Mouse (Mus musculus): ENCODE data around the gene Cort. TPM values are rescaled to one million over a fixed set of nuclear protein-coding genes. Genes with fewer than 3 reads are reported as not detected.

The Cort gene
- polyA plus RNA-seq, 1 experiment = not detected

DNA sequence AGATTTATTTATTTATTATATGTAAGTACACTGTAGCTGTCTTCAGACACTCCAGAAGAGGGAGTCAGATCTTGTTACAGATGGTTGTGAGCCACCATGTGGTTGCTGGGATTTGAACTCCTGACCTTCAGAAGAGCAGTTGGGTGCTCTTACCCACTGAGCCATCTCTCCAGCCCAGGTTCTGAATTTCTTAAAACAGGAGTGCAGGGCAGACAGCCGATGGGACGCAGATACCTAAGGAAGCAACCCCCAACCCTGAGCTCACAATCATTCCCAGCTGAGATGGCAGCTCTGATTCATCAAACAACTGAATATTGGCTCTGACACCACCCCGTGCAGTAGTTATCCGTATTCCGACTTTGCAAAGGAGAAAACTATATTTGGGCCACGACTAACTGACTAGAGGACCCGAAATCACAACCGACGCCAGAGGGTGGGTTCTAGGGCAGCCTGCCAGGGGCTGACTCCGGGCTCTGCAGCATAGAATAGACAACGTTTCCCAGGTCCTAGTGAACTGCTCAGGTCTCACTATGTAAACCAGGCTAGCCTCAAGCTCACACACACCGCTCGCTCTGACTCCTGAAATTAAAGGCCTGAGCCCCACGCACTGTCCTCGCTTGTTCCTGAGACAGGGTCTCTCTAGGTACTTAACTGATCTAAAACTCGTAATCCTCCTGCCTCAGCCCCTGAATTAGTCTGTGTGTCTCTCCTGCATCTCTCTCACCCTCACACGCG is 9.7 kb upstream of the Cort start:
- no peaks in the 10 kb centered on the region for H3K36me3 ChIP-seq (ENCODE audit: control insufficient read depth, insufficient read depth, low read length)
- no peak overlapping the region for H3K27ac ChIP-seq (ENCODE audit: insufficient read depth, low read depth, low read length)
- H3K4me1 ChIP-seq (ENCODE audit: control insufficient read depth, insufficient read depth, low read length) = no peaks in the 10 kb centered on the region
- H3K4me3 ChIP-seq (ENCODE audit: insufficient read depth, low read depth, low read length) = no peak overlapping the region
- no peaks in the 10 kb centered on the region for H3K27me3 ChIP-seq (replicated peaks; ENCODE audit: control insufficient read depth, insufficient read depth, low read length)
- no peak for DNase-seq
- TF ChIP-seq CTCF (conservative IDR thresholded peaks at IDR 0.05; ENCODE audit: insufficient read depth, insufficient read length, low read depth, low read length) (no peak), POLR2A (IDR thresholded peaks at IDR 0.05; ENCODE audit: low read depth, low read length) (no peak)
- 75% methylated on average over 18 of the region's 18 CpGs for WGBS

DNA sequence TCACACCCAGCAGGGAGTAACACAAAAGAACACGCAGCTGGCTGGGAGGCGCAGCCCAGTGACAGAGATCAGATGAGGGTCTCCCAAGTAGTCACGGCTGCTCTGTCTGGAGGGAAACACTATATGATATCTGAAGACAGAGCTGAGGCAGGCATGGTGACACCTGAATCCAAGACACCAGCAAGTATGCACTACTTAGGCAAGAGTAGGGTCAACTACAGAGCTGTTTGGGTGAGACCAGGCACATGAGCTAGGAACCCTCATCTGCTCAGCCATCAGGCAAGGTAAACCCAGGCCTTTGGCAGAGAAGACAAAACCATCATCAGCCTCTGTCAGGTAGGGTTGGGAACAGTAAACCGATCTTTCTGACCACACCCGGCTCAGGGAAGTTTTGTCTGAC is 6.8 kb upstream of the Cort start:
- no peak for TF ChIP-seq POLR2A (IDR thresholded peaks at IDR 0.05; ENCODE audit: low read depth, low read length)
- TF ChIP-seq CTCF (conservative IDR thresholded peaks at IDR 0.05; ENCODE audit: insufficient read depth, insufficient read length, low read depth, low read length) = no peak
- WGBS = 90% methylated on average over 5 of the region's 5 CpGs
- Histone ChIP-seq H3K27me3 (replicated peaks; ENCODE audit: control insufficient read depth, insufficient read depth, low read length) (no peaks in the 10 kb centered on the region), H3K4me3 (ENCODE audit: insufficient read depth, low read depth, low read length) (no peak overlapping the region), H3K4me1 (ENCODE audit: control insufficient read depth, insufficient read depth, low read length) (no peaks in the 10 kb centered on the region), H3K27ac (ENCODE audit: insufficient read depth, low read depth, low read length) (no peak overlapping the region), H3K36me3 (ENCODE audit: control insufficient read depth, insufficient read depth, low read length) (no peaks in the 10 kb centered on the region)
- DNase-seq = no peak

DNA sequence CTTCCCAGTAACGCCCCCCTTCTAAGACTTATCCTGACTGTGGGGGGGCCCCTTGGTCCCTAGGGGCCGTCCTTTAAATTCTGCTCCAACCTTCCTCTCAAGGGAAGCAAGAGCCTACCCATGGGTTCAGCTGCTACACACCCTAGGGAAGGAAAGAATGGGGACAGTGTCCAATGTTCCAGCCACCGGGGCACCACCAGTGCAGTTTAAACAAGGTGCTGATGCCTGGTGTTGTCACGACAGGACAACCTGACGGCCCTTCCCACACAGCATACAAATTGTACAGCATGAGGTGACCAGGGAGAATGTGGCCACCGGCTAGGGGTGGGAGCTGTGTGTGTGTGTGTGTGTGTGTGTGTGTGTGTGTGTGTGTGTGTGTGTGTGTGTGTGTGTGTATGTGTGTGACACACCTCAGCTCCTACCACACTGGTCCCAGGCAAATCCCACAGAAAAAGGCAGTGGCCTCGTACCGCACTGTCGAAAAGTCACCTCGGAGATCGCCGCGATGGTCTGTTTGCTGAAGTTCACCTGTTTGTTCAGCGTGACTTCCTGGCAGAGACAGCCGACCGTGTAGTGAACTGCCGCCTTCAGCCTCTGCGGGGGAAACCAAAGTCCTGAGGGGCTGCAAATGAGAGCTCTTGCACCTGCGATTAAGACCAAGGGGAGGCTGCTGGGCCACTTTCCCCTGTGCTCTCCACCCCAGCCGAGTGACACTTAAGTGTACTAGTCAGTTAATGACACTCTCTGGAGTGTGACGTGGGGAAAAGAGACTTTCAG is 5.4 kb upstream of the Cort start:
- WGBS = 62% methylated on average over 21 of the region's 21 CpGs
- Histone ChIP-seq H3K4me3 (ENCODE audit: insufficient read depth, low read depth, low read length) (no peak overlapping the region), H3K27ac (ENCODE audit: insufficient read depth, low read depth, low read length) (no peak overlapping the region), H3K36me3 (ENCODE audit: control insufficient read depth, insufficient read depth, low read length) (no peaks in the 10 kb centered on the region), H3K27me3 (replicated peaks; ENCODE audit: control insufficient read depth, insufficient read depth, low read length) (no peaks in the 10 kb centered on the region), H3K4me1 (ENCODE audit: control insufficient read depth, insufficient read depth, low read length) (no peaks in the 10 kb centered on the region)
- no peak for TF ChIP-seq CTCF (conservative IDR thresholded peaks at IDR 0.05; ENCODE audit: insufficient read depth, insufficient read length, low read depth, low read length)
- DNase-seq = no peak

DNA sequence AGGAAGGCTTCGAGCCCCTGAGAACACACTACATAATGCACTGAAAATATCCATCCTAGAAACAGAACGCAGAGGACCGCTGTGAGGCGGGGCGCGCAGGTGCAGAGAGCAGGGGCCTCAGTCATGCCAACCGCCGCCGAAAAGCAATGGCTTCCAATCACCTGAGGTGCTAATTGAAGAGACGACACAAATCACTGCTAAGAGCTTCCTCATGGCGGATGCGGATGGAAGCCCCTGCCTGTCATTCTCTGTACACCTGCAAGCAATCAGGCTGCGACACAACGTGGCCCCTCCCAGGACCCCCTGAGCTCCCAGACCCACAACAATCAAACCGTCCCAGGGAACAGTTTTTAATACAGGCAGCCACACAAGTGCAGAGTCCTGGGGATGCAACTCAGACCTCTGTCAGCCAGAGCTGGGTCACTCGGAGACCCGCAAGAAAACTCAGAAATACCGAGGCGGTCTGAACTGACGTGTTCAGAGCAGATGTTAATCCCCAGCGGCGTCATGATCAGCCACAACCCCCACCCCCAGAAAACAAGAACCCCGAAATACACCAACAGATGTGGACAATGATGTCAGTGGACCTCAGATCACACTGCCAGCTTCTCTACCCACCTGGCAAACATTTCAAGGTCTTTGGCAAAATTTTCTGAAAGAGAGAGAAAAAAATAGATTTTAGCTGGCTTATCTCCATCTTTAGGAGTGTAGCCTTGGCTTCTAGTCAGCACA is 4.6 kb upstream of the Cort start:
- Histone ChIP-seq H3K4me1 (ENCODE audit: control insufficient read depth, insufficient read depth, low read length) (no peaks in the 10 kb centered on the region), H3K36me3 (ENCODE audit: control insufficient read depth, insufficient read depth, low read length) (no peaks in the 10 kb centered on the region), H3K27ac (ENCODE audit: insufficient read depth, low read depth, low read length) (no peak overlapping the region), H3K27me3 (replicated peaks; ENCODE audit: control insufficient read depth, insufficient read depth, low read length) (no peaks in the 10 kb centered on the region), H3K4me3 (ENCODE audit: insufficient read depth, low read depth, low read length) (no peak overlapping the region)
- no peak for DNase-seq
- WGBS = 93% methylated on average over 23 of the region's 23 CpGs
- no peak for TF ChIP-seq POLR2A (IDR thresholded peaks at IDR 0.05; ENCODE audit: low read depth, low read length)
- no peak for TF ChIP-seq CTCF (conservative IDR thresholded peaks at IDR 0.05; ENCODE audit: insufficient read depth, insufficient read length, low read depth, low read length)

DNA sequence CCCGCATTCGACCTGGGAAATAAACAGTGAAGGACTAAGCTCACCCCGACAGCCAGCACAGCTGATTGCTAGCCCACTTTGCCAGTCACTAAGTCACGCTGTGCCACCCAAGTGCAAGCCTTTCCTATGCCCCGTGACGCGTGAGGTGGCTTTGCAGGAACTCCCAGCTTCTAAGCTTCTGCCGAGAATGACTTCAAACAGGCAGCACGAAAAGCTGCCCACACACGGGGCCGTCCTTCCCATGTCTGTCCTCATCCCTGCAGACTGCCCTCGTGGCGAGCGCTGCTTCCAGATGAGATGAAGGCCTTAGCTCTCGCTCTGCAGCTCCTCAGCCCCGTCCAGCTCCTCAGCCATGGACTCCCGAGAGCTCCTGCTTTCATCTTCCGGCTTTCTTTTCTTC is 1.9 kb upstream of the Cort start:
- no peaks in the 10 kb centered on the region for H3K36me3 ChIP-seq (ENCODE audit: control insufficient read depth, insufficient read depth, low read length)
- no peak for TF ChIP-seq POLR2A (IDR thresholded peaks at IDR 0.05; ENCODE audit: low read depth, low read length)
- no peak for TF ChIP-seq CTCF (conservative IDR thresholded peaks at IDR 0.05; ENCODE audit: insufficient read depth, insufficient read length, low read depth, low read length)
- no peaks in the 10 kb centered on the region for H3K4me1 ChIP-seq (ENCODE audit: control insufficient read depth, insufficient read depth, low read length)
- DNase-seq = no peak
- H3K27me3 ChIP-seq (replicated peaks; ENCODE audit: control insufficient read depth, insufficient read depth, low read length) = no peaks in the 10 kb centered on the region
- 89% methylated on average over 18 of the region's 18 CpGs for WGBS
- no peak overlapping the region for H3K27ac ChIP-seq (ENCODE audit: insufficient read depth, low read depth, low read length)
- H3K4me3 ChIP-seq (ENCODE audit: insufficient read depth, low read depth, low read length) = no peak overlapping the region

DNA sequence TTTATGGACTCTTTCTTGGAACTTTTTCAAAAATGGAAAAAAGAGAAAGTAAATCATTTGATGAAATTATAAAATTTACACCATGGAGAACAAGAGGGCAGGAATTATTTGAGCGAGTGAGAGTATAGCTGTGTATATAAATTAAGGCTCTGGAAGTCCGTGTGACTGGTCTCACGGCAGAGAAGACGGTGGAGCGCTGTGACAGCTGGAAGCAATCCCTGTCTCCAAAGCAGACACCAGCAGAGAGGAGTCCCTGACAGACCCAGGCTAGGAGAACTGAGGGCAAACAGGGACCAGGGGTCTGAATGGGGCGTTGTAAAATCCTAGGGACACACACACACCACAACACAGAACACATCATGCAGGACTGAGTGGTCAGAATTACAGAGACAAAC is 451 bp downstream of the Cort start:
- no peaks in the 10 kb centered on the region for H3K27me3 ChIP-seq (replicated peaks; ENCODE audit: control insufficient read depth, insufficient read depth, low read length)
- no peak overlapping the region for H3K4me3 ChIP-seq (ENCODE audit: insufficient read depth, low read depth, low read length)
- no peak for DNase-seq
- TF ChIP-seq CTCF (conservative IDR thresholded peaks at IDR 0.05; ENCODE audit: insufficient read depth, insufficient read length, low read depth, low read length) (no peak), POLR2A (IDR thresholded peaks at IDR 0.05; ENCODE audit: low read depth, low read length) (no peak)
- H3K4me1 ChIP-seq (ENCODE audit: control insufficient read depth, insufficient read depth, low read length) = no peaks in the 10 kb centered on the region
- 71% methylated on average over 6 of the region's 6 CpGs for WGBS
- no peaks in the 10 kb centered on the region for H3K36me3 ChIP-seq (ENCODE audit: control insufficient read depth, insufficient read depth, low read length)
- no peak overlapping the region for H3K27ac ChIP-seq (ENCODE audit: insufficient read depth, low read depth, low read length)

All from kidney, adult 2 months (tissue).